Mouse (Mus musculus) olfactory bulb, adult 2 months (tissue): ENCODE results near the gene Col1a1. TPM values are rescaled to one million over a fixed set of nuclear protein-coding genes. Genes with fewer than 3 reads are reported as not detected.

Source experiments
- H3K27ac ChIP-seq: fragments of 200-500 bp; 2 replicates; pipeline ENCODE4 v1.5.1; 2012; ENCODE audit warnings: low read depth, low read length; ENCODE audit not compliant: insufficient read depth
- H3K4me1 ChIP-seq: fragments of 200-500 bp; 2 replicates; pipeline ENCODE4 v1.6.1; 2012; ENCODE audit warnings: low read length; ENCODE audit not compliant: control insufficient read depth, insufficient read depth
- H3K4me3 ChIP-seq: fragments of 200-500 bp; 2 replicates; pipeline ENCODE4 v1.5.1; 2012; ENCODE audit warnings: mild to moderate bottlenecking, low read depth, low read length, moderate library complexity; ENCODE audit not compliant: insufficient read depth
- CTCF ChIP-seq: fragments of 200-500 bp; IDR thresholded peaks from 2 replicates; pipeline ENCODE4 v1.5.1; 2012; ENCODE audit warnings: low read depth, mild to moderate bottlenecking, low read length, moderate library complexity; ENCODE audit not compliant: insufficient read depth
- POLR2A ChIP-seq: fragments of 200-500 bp; IDR thresholded peaks from 2 replicates; pipeline ENCODE4 v1.6.1; 2012; ENCODE audit warnings: mild to moderate bottlenecking, low read depth, low read length, moderate library complexity; ENCODE audit not compliant: insufficient read depth
- WGBS: fragments of 180-500 bp; shearing (Covaris S2); methylation state at CpG from one replicate; pipeline ENCODE4 v1.1.7; 2018; 5-methylcytosine and 5-hydroxymethylcytosine counted together
- polyA plus RNA-seq: library from polyadenylated mRNA; stranded (reverse); fragments of >200 nt; gene quantifications from 2 replicates; pipeline ENCODE4 v1.2.4, GENCODE M21; 2012; ENCODE audit warnings: low replicate concordance; ENCODE audit not compliant: missing spikeins, insufficient read depth, insufficient read length

The Col1a1 gene
- not detected in 2 replicates for polyA plus RNA-seq

DNA sequence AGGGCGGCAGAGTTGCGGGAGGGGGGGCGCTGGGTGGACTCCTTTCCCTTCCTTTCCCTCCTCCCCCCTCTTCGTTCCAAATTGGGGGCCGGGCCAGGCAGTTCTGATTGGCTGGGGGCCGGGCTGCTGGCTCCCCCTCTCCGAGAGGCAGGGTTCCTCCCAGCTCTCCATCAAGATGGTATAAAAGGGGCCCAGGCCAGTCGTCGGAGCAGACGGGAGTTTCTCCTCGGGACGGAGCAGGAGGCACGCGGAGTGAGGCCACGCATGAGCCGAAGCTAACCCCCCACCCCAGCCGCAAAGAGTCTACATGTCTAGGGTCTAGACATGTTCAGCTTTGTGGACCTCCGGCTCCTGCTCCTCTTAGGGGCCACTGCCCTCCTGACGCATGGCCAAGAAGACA lies at the start of gene Col1a1:
Gene Col1a1 (plus strand): TSS at position 180 of the 400 bp plus-strand sequence.
- 33% methylated on average over 19 of the region's 19 CpGs for WGBS
- H3K27ac ChIP-seq: no peak within 1 kb of the TSS
- peaks cover 38% of the 10 kb centered on the region for H3K4me1 ChIP-seq
- TF ChIP-seq CTCF: no peak
- TF ChIP-seq POLR2A: no peak
- H3K4me3 ChIP-seq: no peak within 1 kb of the TSS; the same call in 1 of the 2 replicates

DNA sequence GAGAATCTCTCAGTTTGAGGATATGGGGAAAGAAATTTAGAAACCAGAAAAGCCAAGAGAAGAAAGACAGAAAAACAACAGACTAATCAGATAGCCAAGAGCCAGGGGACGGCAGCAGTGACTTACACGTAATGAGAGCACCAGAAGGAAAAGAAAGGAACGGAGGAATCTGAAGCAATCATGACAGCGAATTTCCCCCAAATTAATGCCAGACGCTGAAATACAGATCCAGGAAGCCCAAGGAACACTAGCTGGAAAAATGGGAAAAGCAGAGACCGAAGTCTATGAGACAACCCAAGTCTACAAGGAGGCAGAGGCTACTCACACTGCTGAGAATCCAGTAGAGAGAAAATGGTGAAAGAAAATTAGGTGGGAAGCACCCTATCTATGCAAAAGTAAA lies 44.9 kb upstream of the Col1a1 start:
- WGBS: 84% methylated on average over 6 of the region's 6 CpGs
- no peaks in the 10 kb centered on the region for H3K4me1 ChIP-seq
- no peak for TF ChIP-seq POLR2A
- TF ChIP-seq CTCF: no peak
- H3K27ac ChIP-seq: no peak overlapping the region
- no peak overlapping the region for H3K4me3 ChIP-seq

DNA sequence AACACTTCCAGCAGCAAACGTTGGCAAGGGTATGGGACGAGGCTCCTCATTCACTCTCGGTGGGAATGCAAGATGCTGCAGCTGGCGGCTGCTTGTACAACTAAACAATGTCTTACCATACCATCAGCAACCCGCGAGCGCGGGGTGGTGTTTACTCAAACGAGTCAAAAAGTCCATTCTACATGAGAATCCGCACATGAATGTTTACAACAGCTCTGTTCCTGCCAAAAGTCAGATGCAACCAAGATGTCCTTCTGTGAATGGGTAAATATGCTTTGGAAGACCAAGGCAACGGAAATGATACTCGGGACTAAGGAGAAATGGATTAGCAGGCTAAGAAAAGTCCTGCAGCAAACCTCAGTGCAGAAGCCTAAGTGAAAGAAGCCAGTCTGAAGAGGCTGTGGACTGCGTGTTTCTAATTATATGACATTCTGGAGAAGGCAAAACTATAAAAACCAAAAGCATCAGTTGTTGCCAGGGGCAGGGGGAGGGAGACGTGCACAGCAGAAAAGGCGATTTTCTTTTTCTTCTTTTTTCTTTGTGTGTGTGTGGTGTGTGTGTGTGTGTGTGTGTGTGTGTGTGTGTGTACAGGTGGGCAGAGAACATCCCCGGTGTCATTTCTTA lies 39.2 kb upstream of the Col1a1 start:
- no peak for TF ChIP-seq CTCF
- TF ChIP-seq POLR2A: no peak
- Histone ChIP-seq H3K27ac (no peak overlapping the region), H3K4me3 (no peak overlapping the region), H3K4me1 (no peaks in the 10 kb centered on the region)
- 34% methylated on average over 16 of the region's 16 CpGs for WGBS

DNA sequence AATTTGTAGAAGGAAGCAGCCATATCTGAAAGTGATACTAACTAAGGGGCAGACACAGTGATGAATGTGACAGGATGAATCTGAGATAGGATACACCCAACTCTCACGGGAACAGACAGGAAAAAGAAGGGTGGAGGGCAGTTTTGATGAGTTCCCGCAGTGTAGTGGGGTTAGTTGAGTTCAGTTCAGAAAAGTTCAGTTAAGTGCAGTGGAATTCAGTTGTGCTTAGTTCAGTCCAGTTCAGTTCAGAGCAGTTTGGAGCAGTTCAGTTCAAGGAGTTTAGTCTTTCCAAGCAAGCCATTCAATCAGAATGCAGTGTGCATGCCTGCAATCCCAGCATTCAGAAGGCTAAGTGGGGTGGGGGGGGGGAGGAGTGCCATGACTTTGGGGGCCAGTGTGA lies 34.8 kb upstream of the Col1a1 start:
- Histone ChIP-seq H3K27ac (no peak overlapping the region), H3K4me1 (no peaks in the 10 kb centered on the region), H3K4me3 (no peak overlapping the region)
- TF ChIP-seq CTCF: no peak
- WGBS: 79% methylated on average over 2 of the region's 2 CpGs

DNA sequence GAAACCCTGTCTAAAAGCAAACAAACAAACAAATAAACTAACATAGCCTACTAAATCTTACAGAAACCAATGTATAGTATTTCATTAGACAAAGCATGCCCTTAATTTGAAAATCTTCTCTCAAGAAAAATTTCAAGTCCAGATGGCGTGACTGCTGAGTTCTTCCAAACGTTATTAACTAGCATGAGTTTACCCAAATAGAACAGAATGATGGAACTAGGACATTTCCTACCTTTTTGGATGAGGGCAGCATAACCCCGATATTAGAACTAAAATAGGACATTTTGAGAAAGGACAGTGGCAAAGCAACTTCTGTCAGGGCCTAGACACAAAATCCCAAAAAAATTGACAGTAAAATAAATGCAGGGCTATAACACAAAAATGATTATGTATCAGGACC lies 31.7 kb upstream of the Col1a1 start:
- Histone ChIP-seq H3K4me1 (no peaks in the 10 kb centered on the region), H3K27ac (no peak overlapping the region), H3K4me3 (no peak overlapping the region)
- TF ChIP-seq CTCF: no peak
- TF ChIP-seq POLR2A: no peak
- 88% methylated on average over 3 of the region's 3 CpGs for WGBS

DNA sequence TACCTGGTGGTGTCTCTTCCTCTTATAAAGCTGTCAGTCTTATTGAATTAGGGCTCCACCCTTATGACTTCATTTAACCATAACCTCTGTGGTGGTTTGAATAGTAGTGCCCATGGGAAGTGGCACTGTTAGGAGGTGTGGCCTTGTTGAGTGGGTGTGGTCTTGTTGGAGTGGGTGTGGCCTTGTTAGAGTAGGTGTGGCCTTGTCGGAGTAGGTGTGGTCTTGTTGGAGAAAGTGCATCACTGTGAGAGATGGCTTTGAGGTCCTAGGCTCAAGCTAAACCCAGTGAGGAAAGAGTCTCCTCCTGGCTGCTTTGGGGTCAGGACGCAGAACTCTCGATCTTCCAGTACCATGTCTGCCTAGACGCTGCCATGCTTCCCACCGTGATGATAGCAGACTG lies 25.1 kb upstream of the Col1a1 start:
- H3K4me1 ChIP-seq: peaks cover 7% of the 10 kb centered on the region; the same call in 1 of the 2 replicates
- H3K4me3 ChIP-seq: no peak overlapping the region
- 85% methylated on average over 5 of the region's 5 CpGs for WGBS
- TF ChIP-seq CTCF: no peak
- TF ChIP-seq POLR2A: no peak
- H3K27ac ChIP-seq: no peak overlapping the region

DNA sequence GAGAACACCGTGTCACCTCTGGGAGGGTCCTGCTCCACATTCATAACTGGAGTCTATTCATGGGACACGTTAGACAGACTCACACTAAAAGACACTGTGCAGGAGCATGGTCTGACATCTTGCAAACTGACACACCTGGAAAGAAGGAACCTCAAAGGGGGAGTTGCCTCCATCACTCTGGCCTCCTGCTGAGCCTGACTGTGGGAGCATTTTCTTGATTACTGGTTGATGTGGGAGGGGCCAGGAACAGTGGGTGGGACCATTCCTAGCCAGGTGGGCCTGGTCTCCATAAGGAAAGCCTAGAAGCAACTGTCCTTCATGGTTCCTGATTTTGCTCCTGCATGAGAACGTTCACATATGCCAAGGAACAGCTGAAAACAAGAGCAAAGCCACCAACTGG lies 23.5 kb upstream of the Col1a1 start:
- TF ChIP-seq CTCF (no peak), POLR2A (no peak)
- Histone ChIP-seq H3K4me3 (no peak overlapping the region), H3K4me1 (peaks cover 16% of the 10 kb centered on the region; the same call in 1 of the 2 replicates), H3K27ac (no peak overlapping the region)
- WGBS: 77% methylated on average over 3 of the region's 3 CpGs

DNA sequence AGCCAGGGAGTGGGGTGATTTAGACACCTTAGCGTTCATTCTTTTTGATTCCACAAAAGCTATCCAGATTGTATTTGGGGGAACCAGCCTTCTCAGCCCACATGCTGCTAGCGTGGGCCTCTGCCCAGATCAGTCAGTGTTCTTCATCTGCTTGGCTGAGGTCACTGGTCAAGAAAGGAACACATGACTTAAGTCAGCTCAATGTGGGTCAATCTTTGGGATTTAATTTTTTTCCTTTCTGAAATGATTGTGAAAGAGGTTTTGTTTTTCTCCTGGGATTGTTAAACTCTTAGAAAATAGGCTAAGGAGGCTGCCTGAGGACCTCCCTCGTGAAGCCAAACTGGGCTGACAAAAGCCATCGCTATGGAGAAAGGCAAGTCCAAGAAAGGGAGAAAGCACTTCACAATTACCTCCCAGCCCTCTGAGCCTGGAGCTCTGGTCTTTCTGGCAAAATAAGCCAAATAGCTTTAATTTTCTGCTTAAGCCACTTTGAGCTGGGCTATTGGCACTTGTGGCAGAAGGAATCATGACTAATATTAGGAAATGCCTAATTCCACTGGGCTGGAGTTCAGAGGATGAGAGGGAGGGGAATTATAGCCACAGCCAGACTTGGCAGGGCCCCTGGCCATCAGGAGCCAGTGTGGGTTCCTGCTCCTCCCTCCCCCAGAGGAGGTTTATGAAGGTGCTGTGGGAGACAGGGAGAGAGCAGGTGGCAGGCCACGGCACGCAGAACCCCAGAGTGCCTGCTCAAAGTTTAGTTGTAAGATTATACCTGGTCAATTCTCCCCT lies 22.5 kb upstream of the Col1a1 start:
- H3K4me3 ChIP-seq: no peak overlapping the region
- H3K4me1 ChIP-seq: peaks cover 16% of the 10 kb centered on the region; the same call in 1 of the 2 replicates
- no peak overlapping the region for H3K27ac ChIP-seq
- 54% methylated on average over 6 of the region's 6 CpGs for WGBS
- no peak for TF ChIP-seq POLR2A
- no peak for TF ChIP-seq CTCF

DNA sequence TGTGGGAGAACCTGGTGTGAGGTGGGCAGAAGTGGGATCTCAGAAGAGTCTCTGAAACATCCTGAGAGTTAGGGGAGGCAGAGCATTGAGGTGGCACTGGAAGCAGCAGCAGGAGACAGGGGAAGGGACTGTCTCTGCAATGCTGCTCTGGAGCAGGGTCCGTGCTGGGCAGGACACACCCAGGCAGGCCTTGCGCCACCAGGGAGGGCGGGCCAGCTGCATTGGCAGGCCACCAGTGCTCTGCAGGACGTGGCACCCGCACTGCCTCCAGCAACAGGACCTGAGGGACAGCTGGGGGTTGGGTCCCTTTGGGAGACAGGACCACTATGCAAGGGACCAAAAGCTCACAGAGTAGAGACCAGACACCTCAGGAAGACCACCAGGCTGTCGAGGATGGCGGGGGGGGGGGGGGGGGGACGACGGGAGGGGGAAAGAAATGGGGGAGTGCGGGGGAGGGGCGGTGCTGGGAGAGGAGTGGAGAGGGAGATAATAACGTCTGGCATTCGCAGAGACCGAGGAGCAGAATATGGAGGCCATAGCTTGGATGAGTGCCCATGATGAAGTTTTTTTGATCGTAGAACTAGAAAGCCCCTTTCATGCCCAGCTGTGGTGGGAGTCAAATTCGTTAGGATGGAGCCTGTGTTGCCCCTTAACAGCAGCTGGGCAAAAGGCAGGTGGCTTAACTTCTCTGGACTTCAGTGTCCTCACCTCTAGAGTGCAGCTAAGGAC lies 20.2 kb upstream of the Col1a1 start:
- H3K4me3 ChIP-seq: no peak overlapping the region
- TF ChIP-seq POLR2A (no peak), CTCF (no peak)
- no peak overlapping the region for H3K27ac ChIP-seq
- WGBS: 18% methylated on average over 13 of the region's 16 CpGs
- peaks cover 16% of the 10 kb centered on the region; the same call in 1 of the 2 replicates for H3K4me1 ChIP-seq
